Mouse (Mus musculus) liver, embryonic 15.5 days (tissue): ENCODE data around the gene Hspa1l. TPM values are rescaled to one million over a fixed set of nuclear protein-coding genes. Genes with fewer than 3 reads are reported as not detected.
"Not testable (repeated sequence)": the region's sequence is repeated elsewhere in the genome, so short reads cannot be mapped to it uniquely, and the experiment has no call there.

Experiments used
- ATAC-seq: fragments of 200-750 bp; cut with Nextera tagmentation; 2 replicates; pipeline ENCODE4 v1.8.0; 2017; ENCODE audit warnings: moderate number of reproducible peaks, mild to moderate bottlenecking, moderate library complexity; ENCODE audit not compliant: insufficient read depth
- H3K27ac ChIP-seq: fragments of 300-500 bp; sonication (generic); replicated peaks from 2 replicates; pipeline ENCODE4 v1.5.1; 2015; ENCODE audit warnings: mild to moderate bottlenecking, inconsistent platforms
- H3K27me3 ChIP-seq: fragments of 300-500 bp; sonication (generic); 2 replicates; pipeline ENCODE4 v1.6.1; 2015; ENCODE audit warnings: mild to moderate bottlenecking, inconsistent platforms
- H3K36me3 ChIP-seq: fragments of 300-500 bp; sonication (generic); replicated peaks from 2 replicates; pipeline ENCODE4 v1.6.1; 2015; ENCODE audit warnings: moderate library complexity, mild to moderate bottlenecking, inconsistent platforms
- H3K4me1 ChIP-seq: fragments of 300-500 bp; sonication (generic); replicated peaks from 2 replicates; pipeline ENCODE4 v1.6.1; 2015; ENCODE audit warnings: inconsistent platforms
- H3K4me2 ChIP-seq: fragments of 300-500 bp; sonication (generic); 2 replicates; pipeline ENCODE4 v1.6.1; 2015; ENCODE audit warnings: moderate library complexity, mild to moderate bottlenecking, inconsistent platforms
- H3K4me3 ChIP-seq: fragments of 300-500 bp; sonication (generic); replicated peaks from 2 replicates; pipeline ENCODE4 v1.5.1; 2015; ENCODE audit warnings: mild to moderate bottlenecking, inconsistent platforms
- H3K9ac ChIP-seq: fragments of 300-500 bp; sonication (generic); 2 replicates; pipeline ENCODE4 v1.6.1; 2015; ENCODE audit warnings: moderate library complexity, mild to moderate bottlenecking, inconsistent platforms
- H3K9me3 ChIP-seq: fragments of 300-500 bp; sonication (generic); replicated peaks from 2 replicates; pipeline ENCODE4 v1.6.1; 2016; ENCODE audit warnings: inconsistent platforms
- WGBS: fragments of 180-500 bp; shearing (Covaris S2); methylation state at CpG from one replicate; pipeline ENCODE4 v1.1.7; 2015; ENCODE audit warnings: mixed read lengths; ENCODE audit not compliant: insufficient replicate concordance; 5-methylcytosine and 5-hydroxymethylcytosine counted together
- polyA plus RNA-seq: library from polyadenylated mRNA; unstranded; fragments of >200 nt; fragmentation: Nextera tagmentation; extraction: Ambion mirVana; gene quantifications from 2 replicates; pipeline ENCODE4 v1.2.1, GENCODE M21; 2015

Hspa1l gene
- polyA plus RNA-seq, 1 experiment from 2014 or later: 0.25 TPM

- H3K4me3 ChIP-seq: no peak overlapping the region
- H3K9ac ChIP-seq: no peak overlapping the region
- WGBS: 61% methylated on average over 6 of the region's 6 CpGs
- ATAC-seq: no peak
- no peak overlapping the region for H3K27ac ChIP-seq
- no peaks in the 10 kb centered on the region for H3K9me3 ChIP-seq
- H3K27me3 ChIP-seq: no peaks in the 10 kb centered on the region
- H3K4me2 ChIP-seq: no peak overlapping the region
- H3K36me3 ChIP-seq: 0 out of 2 replicates have a peak, but pooled peaks cover under 1% of the 10 kb centered on the region
- H3K4me1 ChIP-seq: peaks cover 29% of the 10 kb centered on the region
Observed at GRCm38 (mm10) chr17:34937960-34938505, 34.5 kb upstream of the Hspa1l start.

GRCm38 (mm10) chr17:34941344-34942041 is 31.0 kb upstream of the Hspa1l start:
- no peaks in the 10 kb centered on the region for H3K27me3 ChIP-seq
- H3K36me3 ChIP-seq: no peaks in the 10 kb centered on the region
- 0 out of 2 replicates have a peak, but pooled peaks have one; percentile 37 for ATAC-seq
- H3K4me1 ChIP-seq: peaks cover 17% of the 10 kb centered on the region
- H3K4me2 ChIP-seq: peak overlapping the region; percentile 67
- H3K4me3 ChIP-seq: peak overlapping the region; percentile 42
- 14% methylated on average over 15 of the region's 15 CpGs for WGBS
- peak overlapping the region; percentile 48; the same call in 1 of the 2 replicates for H3K27ac ChIP-seq
- no peaks in the 10 kb centered on the region for H3K9me3 ChIP-seq
- H3K9ac ChIP-seq: peak overlapping the region; percentile 36; the same call in 1 of the 2 replicates

- H3K9ac ChIP-seq: no peak overlapping the region
- no peak overlapping the region for H3K27ac ChIP-seq
- 77% methylated on average over 4 of the region's 4 CpGs for WGBS
- H3K4me2 ChIP-seq: no peak overlapping the region
- no peaks in the 10 kb centered on the region for H3K9me3 ChIP-seq
- no peak overlapping the region for H3K4me3 ChIP-seq
- no peak for ATAC-seq
- peaks cover 14% of the 10 kb centered on the region for H3K4me1 ChIP-seq
- no peaks in the 10 kb centered on the region for H3K27me3 ChIP-seq
- H3K36me3 ChIP-seq: no peaks in the 10 kb centered on the region
Observed at GRCm38 (mm10) chr17:34943128-34943815, 29.2 kb upstream of the Hspa1l start.

GRCm38 (mm10) chr17:34944362-34944761 is 28.1 kb upstream of the Hspa1l start:
- no peak overlapping the region for H3K4me2 ChIP-seq
- H3K4me3 ChIP-seq: no peak overlapping the region
- no peaks in the 10 kb centered on the region for H3K27me3 ChIP-seq
- H3K4me1 ChIP-seq: peaks cover 16% of the 10 kb centered on the region
- no peak overlapping the region for H3K9ac ChIP-seq
- no peak overlapping the region for H3K27ac ChIP-seq
- peaks cover under 1% of the 10 kb centered on the region; the same call in 1 of the 2 replicates for H3K36me3 ChIP-seq
- H3K9me3 ChIP-seq: no peaks in the 10 kb centered on the region
- no peak for ATAC-seq

GRCm38 (mm10) chr17:34946486-34947140 is 25.9 kb upstream of the Hspa1l start:
- Histone ChIP-seq H3K27me3 (no peaks in the 10 kb centered on the region), H3K4me2 (no peak overlapping the region), H3K9me3 (no peaks in the 10 kb centered on the region), H3K36me3 (peaks cover 17% of the 10 kb centered on the region), H3K4me1 (peaks cover 29% of the 10 kb centered on the region), H3K9ac (no peak overlapping the region), H3K27ac (no peak overlapping the region), H3K4me3 (no peak overlapping the region)
- no peak for ATAC-seq
- WGBS: 71% methylated on average over 5 of the region's 5 CpGs

- 23% methylated on average over 8 of the region's 8 CpGs for WGBS
- H3K4me2 ChIP-seq: no peak overlapping the region
- no peak overlapping the region for H3K9ac ChIP-seq
- H3K27ac ChIP-seq: no peak overlapping the region
- peaks cover 29% of the 10 kb centered on the region for H3K4me1 ChIP-seq
- no peaks in the 10 kb centered on the region for H3K27me3 ChIP-seq
- no peak for ATAC-seq
- H3K36me3 ChIP-seq: peaks cover 17% of the 10 kb centered on the region
- H3K9me3 ChIP-seq: no peaks in the 10 kb centered on the region
- H3K4me3 ChIP-seq: no peak overlapping the region
Observed at GRCm38 (mm10) chr17:34947606-34948005, 24.9 kb upstream of the Hspa1l start.

GRCm38 (mm10) chr17:34948721-34949552 is 23.6 kb upstream of the Hspa1l start:
- not testable (repeated sequence) for H3K27me3 ChIP-seq, ATAC-seq, H3K4me3 ChIP-seq, H3K9me3 ChIP-seq, H3K4me2 ChIP-seq
- Histone ChIP-seq H3K27ac (peak overlapping the region; percentile 81; the same call in 1 of the 2 replicates), H3K9ac (peak overlapping the region; percentile 0; the same call in 1 of the 2 replicates), H3K4me1 (peaks cover 36% of the 10 kb centered on the region), H3K36me3 (peaks cover 17% of the 10 kb centered on the region)
- 34% methylated on average over 9 of the region's 9 CpGs for WGBS

- Histone ChIP-seq H3K9me3 (no peaks in the 10 kb centered on the region), H3K4me2 (peak overlapping the region; percentile 5; the same call in 1 of the 2 replicates), H3K4me3 (no peak overlapping the region), H3K27me3 (no peaks in the 10 kb centered on the region), H3K9ac (no peak overlapping the region), H3K4me1 (peaks cover 36% of the 10 kb centered on the region), H3K27ac (peak overlapping the region; percentile 81; the same call in 1 of the 2 replicates), H3K36me3 (peaks cover 17% of the 10 kb centered on the region)
- peak; percentile 7; the same call in 1 of the 2 replicates for ATAC-seq
- whole genome bisulfite sequencing: 15% methylated on average over 4 of the region's 4 CpGs
Observed at GRCm38 (mm10) chr17:34949553-34949969, 22.9 kb upstream of the Hspa1l start.

GRCm38 (mm10) chr17:34950514-34951455 is 21.7 kb upstream of the Hspa1l start:
- ATAC-seq: no peak
- WGBS: 13% methylated on average over 10 of the region's 10 CpGs
- peaks cover 36% of the 10 kb centered on the region for H3K4me1 ChIP-seq
- peaks cover 9% of the 10 kb centered on the region for H3K27me3 ChIP-seq
- peak overlapping the region; percentile 73 for H3K4me3 ChIP-seq
- peak overlapping the region; percentile 78 for H3K9ac ChIP-seq
- peaks cover 17% of the 10 kb centered on the region for H3K36me3 ChIP-seq
- H3K4me2 ChIP-seq: peak overlapping the region; percentile 86
- H3K27ac ChIP-seq: peak overlapping the region; percentile 81
- H3K9me3 ChIP-seq: no peaks in the 10 kb centered on the region
